Mouse (Mus musculus): ENCODE results near the gene Olfr1357.

DNA sequence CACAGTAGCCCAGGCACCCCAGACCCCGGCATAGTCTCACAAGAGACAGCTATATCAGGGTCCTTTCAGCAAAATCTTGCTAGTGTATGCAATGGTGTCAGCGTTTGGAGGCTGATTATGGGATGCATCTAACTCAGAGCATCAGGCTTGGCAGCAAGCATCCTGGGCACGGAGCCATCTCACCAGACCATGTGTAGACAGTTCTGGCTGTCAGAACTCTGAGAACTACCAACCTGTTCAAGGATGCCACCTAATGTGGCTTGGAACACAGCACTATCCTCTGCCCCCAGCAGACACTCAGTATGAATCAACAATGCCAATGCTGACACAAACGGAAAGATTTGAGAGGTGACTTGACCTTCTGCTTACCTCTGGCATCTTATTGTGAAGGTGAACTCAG is 12.3 kb upstream of the Olfr1357 start:
- TF ChIP-seq CTCF (IDR thresholded peaks at IDR 0.05; ENCODE audit: borderline replicate concordance, extremely low read depth, insufficient read depth, insufficient read length) = no peak
- no peak for TF ChIP-seq POLR2A (IDR thresholded peaks at IDR 0.05; ENCODE audit: borderline replicate concordance, extremely low read depth, insufficient read depth, insufficient read length, poor library complexity, severe bottlenecking)
